Mouse (Mus musculus): Measurements from ENCODE around the gene Cxcr5.

DNA sequence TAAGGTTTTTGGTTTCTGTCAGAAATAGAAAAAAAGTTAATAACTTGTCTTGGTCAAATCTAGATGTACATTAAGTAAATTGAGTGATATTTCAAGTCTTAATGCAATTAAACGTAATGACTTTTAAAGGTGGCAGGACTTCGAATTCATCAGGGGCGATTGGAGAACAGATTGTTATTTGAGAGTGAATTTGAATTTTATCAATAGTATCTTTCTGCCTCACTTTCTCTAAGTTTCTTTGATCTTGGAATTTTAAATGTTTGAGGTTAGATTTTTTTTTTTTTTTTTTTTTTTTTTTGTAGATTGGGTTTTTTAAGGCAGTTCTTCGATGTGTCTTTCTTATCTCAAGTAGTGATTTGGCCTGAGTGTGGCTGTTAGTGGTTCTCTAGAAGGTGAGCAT is 45.0 kb upstream of the Cxcr5 start:
- TF ChIP-seq CTCF (IDR thresholded peaks at IDR 0.05) (no peak), EP300 (IDR thresholded peaks at IDR 0.05) (no peak)

All from lung, postnatal 0 days (tissue).